ENCODE assay signal across 28 mouse cellular contexts in genomic region chr2:66103740-66104436, GRCm38 (mm10). TPM values are rescaled to one million over a fixed set of nuclear protein-coding genes. Genes with fewer than 3 reads are reported as not detected.
DNase-seq lines count a peak whose midpoint lies in the region; ATAC-seq lines count a peak whose summit lies in the region.
"Had no signal": no experiment of that assay in that cellular context is flagged by ENCODE, and none has a peak within 500 bp of the region (broad histone marks: within the 10 kb centered on the region; RNA-seq: fewer than 3 reads in every experiment).

No protein-coding gene starts in this region.

- peak; percentile 16 for DNase-seq in embryo, embryonic 10 days (ENCODE audit: low spot score)
- no peak for DNase-seq in embryo, embryonic 9.5 days (ENCODE audit: extremely low spot score)
- peak; percentile 53 for DNase-seq in midbrain, embryonic 11.5 days (ENCODE audit: low spot score, missing footprints)
- no peak for DNase-seq in midbrain, embryonic 10.5 days (ENCODE audit: low spot score)
- peak; percentile 32 for DNase-seq in yolk sac, embryonic 10.5 days (ENCODE audit: low spot score)
- no peak for DNase-seq in adrenal gland, adult 8-10 months
- DNase-seq in heart, adult 9 months (ENCODE audit: low spot score in 2 of 2), result no peak
- DNase-seq: adrenal gland, postnatal 10 days; adrenal gland, postnatal 36 days; cerebellum, adult 18-20 months; cerebellum, adult 9-10 months; cerebellum, postnatal 36 days; forebrain, postnatal 0 days; gastrocnemius, adult 2 months; gastrocnemius, postnatal 14 days; heart, adult 11 months; heart, postnatal 10 days; heart, postnatal 36 days had no signal

- H3K27me3 ChIP-seq in midbrain, embryonic 11.5 days (ENCODE audit: control insufficient read depth, insufficient read depth, low read length), result no peaks in the 10 kb centered on the region
- peaks cover 2% of the 10 kb centered on the region; the same call in 1 of the 2 replicates for H3K27me3 ChIP-seq in midbrain, embryonic 10.5 days (ENCODE audit: low read depth, poor library complexity, severe bottlenecking)
- no peaks in the 10 kb centered on the region for H3K27me3 ChIP-seq in intestine, embryonic 16.5 days (replicated peaks; ENCODE audit: control insufficient read depth, insufficient read depth, low read length)
- H3K27me3 ChIP-seq: heart, embryonic 12.5 days; heart, embryonic 15.5 days; hindbrain, embryonic 15.5 days had no signal

- H3K4me3 ChIP-seq in midbrain, embryonic 11.5 days (ENCODE audit: low read depth, low read length), result no peak overlapping the region
- no peak overlapping the region for H3K4me3 ChIP-seq in midbrain, embryonic 10.5 days
- no peak overlapping the region for H3K4me3 ChIP-seq in intestine, embryonic 16.5 days (ENCODE audit: low read length)
- H3K4me3 ChIP-seq: embryonic facial prominence, embryonic 12.5 days; embryonic facial prominence, embryonic 15.5 days; gastrocnemius, adult 2 months; heart, embryonic 12.5 days; heart, embryonic 15.5 days; hindbrain, embryonic 10.5 days; hindbrain, embryonic 15.5 days had no signal

- H3K9ac ChIP-seq in midbrain, embryonic 11.5 days (ENCODE audit: low read length), result no peak overlapping the region
- no peak overlapping the region for H3K9ac ChIP-seq in intestine, embryonic 16.5 days (ENCODE audit: low read depth, low read length)
- H3K9ac ChIP-seq: embryonic facial prominence, embryonic 12.5 days; embryonic facial prominence, embryonic 15.5 days; forebrain, postnatal 0 days; heart, embryonic 12.5 days; heart, embryonic 15.5 days; hindbrain, embryonic 15.5 days had no signal

- no peaks in the 10 kb centered on the region for H3K4me1 ChIP-seq in midbrain, embryonic 11.5 days (ENCODE audit: control insufficient read depth, insufficient read depth, low read length)
- H3K4me1 ChIP-seq in midbrain, embryonic 10.5 days, result peaks cover 8% of the 10 kb centered on the region; the same call in 1 of the 2 replicates
- peaks cover 2% of the 10 kb centered on the region; the same call in 1 of the 2 replicates for H3K4me1 ChIP-seq in intestine, embryonic 16.5 days (ENCODE audit: control insufficient read depth, insufficient read depth, low read length)
- H3K4me1 ChIP-seq: embryonic facial prominence, embryonic 12.5 days; embryonic facial prominence, embryonic 15.5 days; heart, embryonic 12.5 days; heart, embryonic 15.5 days had no signal

- 92% methylated on average over 10 of the region's 10 CpGs for WGBS in midbrain, embryonic 11.5 days
- 89% methylated on average over 10 of the region's 10 CpGs for WGBS in midbrain, embryonic 10.5 days
- WGBS in intestine, embryonic 16.5 days, result 36% methylated on average over 10 of the region's 10 CpGs

- H3K4me2 ChIP-seq in midbrain, embryonic 11.5 days, result no peak overlapping the region
- H3K4me2 ChIP-seq in intestine, embryonic 16.5 days (ENCODE audit: low read depth, low read length), result no peak overlapping the region
- H3K4me2 ChIP-seq: embryonic facial prominence, embryonic 12.5 days; embryonic facial prominence, embryonic 15.5 days; heart, embryonic 12.5 days; heart, embryonic 15.5 days; hindbrain, embryonic 15.5 days had no signal

- ATAC-seq in midbrain, embryonic 11.5 days (ENCODE audit: low FRiP score), result no peak
- ATAC-seq in intestine, embryonic 16.5 days, result peak; percentile 94
- ATAC-seq: activated CD4-positive, CD25-positive, alpha-beta regulatory T cell, adult 4 months; forebrain, embryonic 14.5 days had no signal

- no peak overlapping the region for H3K27ac ChIP-seq in midbrain, embryonic 11.5 days (ENCODE audit: low read depth, low read length)
- H3K27ac ChIP-seq in midbrain, embryonic 10.5 days (replicated peaks), result no peak overlapping the region
- no peak overlapping the region for H3K27ac ChIP-seq in intestine, embryonic 16.5 days (ENCODE audit: low read length)
- H3K27ac ChIP-seq: embryonic facial prominence, embryonic 12.5 days; embryonic facial prominence, embryonic 15.5 days; gastrocnemius, adult 2 months; heart, embryonic 15.5 days; hindbrain, embryonic 10.5 days; hindbrain, embryonic 15.5 days had no signal

- H3K9me3 ChIP-seq in midbrain, embryonic 11.5 days (ENCODE audit: control insufficient read depth, low read length), result no peaks in the 10 kb centered on the region
- H3K9me3 ChIP-seq in midbrain, embryonic 10.5 days (replicated peaks), result no peaks in the 10 kb centered on the region
- no peaks in the 10 kb centered on the region for H3K9me3 ChIP-seq in intestine, embryonic 16.5 days (ENCODE audit: control insufficient read depth, low read length)
- H3K9me3 ChIP-seq: embryonic facial prominence, embryonic 12.5 days; embryonic facial prominence, embryonic 15.5 days; heart, embryonic 12.5 days; heart, embryonic 15.5 days; hindbrain, embryonic 10.5 days; hindbrain, embryonic 15.5 days had no signal

- no peaks in the 10 kb centered on the region for H3K36me3 ChIP-seq in midbrain, embryonic 11.5 days (ENCODE audit: control insufficient read depth, insufficient read depth, low read length)
- no peaks in the 10 kb centered on the region for H3K36me3 ChIP-seq in midbrain, embryonic 10.5 days
- no peaks in the 10 kb centered on the region for H3K36me3 ChIP-seq in intestine, embryonic 16.5 days (ENCODE audit: control insufficient read depth, insufficient read depth, low read length)
- H3K36me3 ChIP-seq: embryonic facial prominence, embryonic 12.5 days; embryonic facial prominence, embryonic 15.5 days; heart, embryonic 12.5 days; heart, embryonic 15.5 days; hindbrain, embryonic 10.5 days; hindbrain, embryonic 15.5 days had no signal

RNA-seq across cellular contexts. Expression of gene Galnt3, which starts 20.9 kb away (rescaled TPM):
- 0.37 and 1.1 TPM in 2 replicates for polyA plus RNA-seq in midbrain, embryonic 11.5 days (2014; fragmentation: Nextera tagmentation; extraction: Ambion mirVana)
- polyA plus RNA-seq in midbrain, embryonic 10.5 days (2016; fragmentation: Nextera tagmentation; extraction: Ambion mirVana), result 0.30 and 0.82 TPM in 2 replicates
- 13.0 and 16.0 TPM in 2 replicates for polyA plus RNA-seq in intestine, embryonic 16.5 days (2015; fragmentation: Nextera tagmentation; extraction: Ambion mirVana)
- total RNA-seq in adrenal gland, adult 8-10 months (2022), result 1 to 10 TPM; 1.3 to 3.5 (median 2.5) TPM
- total RNA-seq: gastrocnemius, postnatal 14 days; heart, adult 8-10 months; heart, postnatal 10 days; heart, postnatal 36 days had no signal

Comparison
In these comparisons a context has a peak if more than half of its experiments do, and no peak if none do; other contexts are left out.
1. DNase-seq: peak in embryo, embryonic 10 days (single experiment), midbrain, embryonic 11.5 days (single experiment) and yolk sac, embryonic 10.5 days (single experiment); none in embryo, embryonic 9.5 days (single experiment), midbrain, embryonic 10.5 days (single experiment), adrenal gland, adult 8-10 months (single experiment) and heart, adult 9 months (0 of 2).